Mouse (Mus musculus) CH12.LX (cell line): ENCODE measurements around the gene Alyref. TPM values are rescaled to one million over a fixed set of nuclear protein-coding genes. Genes with fewer than 3 reads are reported as not detected.
A peak's percentile ranks its signal among the peaks of the same experiment; 100 is the strongest.

ENCODE experiments used
- DNase-seq: peaks from one replicate; pipeline ENCODE4 v3.0.0-alpha.2; 2013; ENCODE audit errors: extremely low read depth
- H3K27ac ChIP-seq: 2 replicates; pipeline ENCODE4 v1.5.1; 2012; ENCODE audit warnings: low read depth, mild to moderate bottlenecking, control low read depth, moderate library complexity; ENCODE audit not compliant: insufficient read depth
- H3K27me3 ChIP-seq: replicated peaks from 2 replicates; pipeline ENCODE3; 2012; ENCODE audit warnings: inconsistent platforms
- H3K36me3 ChIP-seq, 2 experiments: replicated peaks in 1 of 2; 2 replicates each; pipeline versions ENCODE3 to v1.6.1; 2012; ENCODE audit warnings: inconsistent platforms in 1 of 2, low read length in 1 of 2, mild to moderate bottlenecking in 1 of 2, mixed read lengths in 1 of 2, moderate library complexity in 1 of 2; ENCODE audit not compliant: control insufficient read depth in 1 of 2, insufficient read depth in 1 of 2
- H3K4me1 ChIP-seq, 2 experiments: 2 replicates each; pipeline ENCODE4 v1.6.1; 2012; ENCODE audit warnings: inconsistent platforms in 1 of 2, moderate library complexity in 1 of 2; ENCODE audit not compliant: insufficient read depth in 2 of 2, control insufficient read depth in 1 of 2
- H3K4me2 ChIP-seq: 2 replicates; pipeline ENCODE4 v1.6.1; 2012; ENCODE audit warnings: low read depth, mild to moderate bottlenecking, control low read depth; ENCODE audit not compliant: poor library complexity, insufficient read depth, severe bottlenecking
- H3K4me3 ChIP-seq, 3 experiments: fragments of 150-350 bp in 1 of 3; sonication (generic) in 1 of 3; replicated peaks in 1 of 3; 2 replicates each; pipeline versions ENCODE3 to v1.5.1; 2011 to 2012; ENCODE audit warnings: low read depth in 2 of 3, low read length in 2 of 3, mild to moderate bottlenecking in 2 of 3, moderate library complexity in 2 of 3, control low read depth in 1 of 3, improper control_type of control experiment in 1 of 3, inconsistent platforms in 1 of 3, mixed read lengths in 1 of 3; ENCODE audit not compliant: poor library complexity in 1 of 3
- H3K79me2 ChIP-seq: replicated peaks from 2 replicates; pipeline ENCODE4 v1.6.1; 2012; ENCODE audit warnings: mild to moderate bottlenecking, moderate library complexity; ENCODE audit not compliant: control insufficient read depth, poor library complexity, insufficient read depth, severe bottlenecking; ENCODE audit errors: extremely low read depth
- H3K9ac ChIP-seq: 2 replicates; pipeline ENCODE4 v1.6.1; 2012; ENCODE audit warnings: low read depth, mild to moderate bottlenecking, control low read depth, moderate library complexity; ENCODE audit not compliant: insufficient read depth
- H3K9me3 ChIP-seq: replicated peaks from 2 replicates; pipeline ENCODE3; 2012; ENCODE audit warnings: low read length, inconsistent platforms, mixed read lengths
- BHLHE40 ChIP-seq: IDR thresholded peaks from 2 replicates; pipeline ENCODE4 v1.6.1; 2011; ENCODE audit warnings: mild to moderate bottlenecking, low read depth, low read length, improper control_type of control experiment
- CHD1 ChIP-seq: IDR thresholded peaks from 2 replicates; pipeline ENCODE4 v1.6.1; 2012; ENCODE audit warnings: low read depth, low read length, improper control_type of control experiment, inconsistent platforms
- CTCF ChIP-seq, 2 experiments: IDR thresholded peaks in 1 of 2; conservative IDR thresholded peaks in 1 of 2; 2 replicates each; pipeline ENCODE4 v1.5.1; 2011 to 2012; ENCODE audit warnings: low read depth in 2 of 2, low read length in 2 of 2, improper control_type of control experiment in 1 of 2, inconsistent platforms in 1 of 2, mild to moderate bottlenecking in 1 of 2, moderate library complexity in 1 of 2
- ELF1 ChIP-seq: IDR thresholded peaks from 2 replicates; pipeline ENCODE4 v1.6.1; 2014; ENCODE audit warnings: low read depth, mild to moderate bottlenecking, inconsistent platforms, low read length, improper control_type of control experiment
- GABPA ChIP-seq: IDR thresholded peaks from 2 replicates; pipeline ENCODE4 v1.6.1; 2012; ENCODE audit warnings: low read depth, low read length, improper control_type of control experiment, inconsistent platforms; ENCODE audit not compliant: insufficient replicate concordance
- HCFC1 ChIP-seq: IDR thresholded peaks from 2 replicates; pipeline ENCODE4 v1.6.1; 2012; ENCODE audit warnings: low read depth, mild to moderate bottlenecking, inconsistent platforms, low read length, improper control_type of control experiment
- IRF4 ChIP-seq: IDR thresholded peaks from 2 replicates; pipeline ENCODE4 v1.6.1; 2014; ENCODE audit warnings: low read depth, mild to moderate bottlenecking, inconsistent platforms, low read length, improper control_type of control experiment
- JUN ChIP-seq: IDR thresholded peaks from 2 replicates; pipeline ENCODE4 v1.6.1; 2011; ENCODE audit warnings: low read depth, mild to moderate bottlenecking, low read length, improper control_type of control experiment, moderate library complexity; ENCODE audit not compliant: insufficient read depth
- JUND ChIP-seq: conservative IDR thresholded peaks from 2 replicates; pipeline ENCODE4 v1.6.1; 2011; ENCODE audit warnings: low read depth, low read length, improper control_type of control experiment
- KAT2A ChIP-seq: IDR thresholded peaks from 2 replicates; pipeline ENCODE4 v1.6.1; 2012; ENCODE audit warnings: low read length, improper control_type of control experiment, inconsistent platforms; ENCODE audit not compliant: insufficient replicate concordance
- MAZ ChIP-seq: IDR thresholded peaks from 2 replicates; pipeline ENCODE4 v1.6.1; 2012; ENCODE audit warnings: low read depth, mild to moderate bottlenecking, inconsistent platforms, low read length, improper control_type of control experiment, moderate library complexity
- MEF2A ChIP-seq: IDR thresholded peaks from 2 replicates; pipeline ENCODE4 v1.6.1; 2014; ENCODE audit warnings: low read depth, mild to moderate bottlenecking, inconsistent platforms, low read length, improper control_type of control experiment, borderline replicate concordance
- PAX5 ChIP-seq: IDR thresholded peaks from 2 replicates; pipeline ENCODE4 v1.6.1; 2012; ENCODE audit warnings: low read length, inconsistent platforms, mixed read lengths
- POLR2A ChIP-seq: IDR thresholded peaks from 2 replicates; pipeline ENCODE4 v1.6.1; 2011; ENCODE audit warnings: low read depth, mild to moderate bottlenecking, improper control_type of control experiment, low read length
- POLR2AphosphoS2 ChIP-seq: IDR thresholded peaks from 2 replicates; pipeline ENCODE4 v1.6.1; 2011; ENCODE audit warnings: low read depth, low read length, improper control_type of control experiment
- RAD21 ChIP-seq: IDR thresholded peaks from 2 replicates; pipeline ENCODE4 v1.6.1; 2011; ENCODE audit warnings: low read depth, mild to moderate bottlenecking, low read length, improper control_type of control experiment, moderate library complexity
- SIN3A ChIP-seq: IDR thresholded peaks from 2 replicates; pipeline ENCODE4 v1.6.1; 2012; ENCODE audit warnings: low read length, improper control_type of control experiment, inconsistent platforms
- SMC3 ChIP-seq: IDR thresholded peaks from 2 replicates; pipeline ENCODE4 v1.6.1; 2011; ENCODE audit warnings: low read depth, low read length, improper control_type of control experiment
- TBP ChIP-seq: conservative IDR thresholded peaks from 2 replicates; pipeline ENCODE4 v1.6.1; 2011; ENCODE audit warnings: low read depth, low read length, improper control_type of control experiment
- UBTF ChIP-seq: IDR thresholded peaks from 2 replicates; pipeline ENCODE4 v1.6.1; 2012; ENCODE audit warnings: low read depth, mild to moderate bottlenecking, inconsistent platforms, low read length, improper control_type of control experiment, moderate library complexity
- ZMIZ1 ChIP-seq: IDR thresholded peaks from 2 replicates; pipeline ENCODE4 v1.6.1; 2012; ENCODE audit warnings: low read depth, mild to moderate bottlenecking, inconsistent platforms, low read length, improper control_type of control experiment
- dilution Hi-C: fragments of 300-500 bp; cut with MboI; formaldehyde crosslinking; loops from 2 replicates; pipeline ENCODE4 v1.14.3; 2020; ENCODE audit warnings: low sequenced_read_pairs; ENCODE audit not compliant: extremely low pct_unique_long_range_greater_than_20kb, extremely low pct_ligation_motif_present
- in situ Hi-C: fragments of 300-500 bp; cut with MboI; formaldehyde crosslinking; loops from 3 replicates; pipeline ENCODE4 v1.14.3; 2019; ENCODE audit warnings: low sequenced_read_pairs, low pct_ligation_motif_present, low pct_unique_long_range_greater_than_20kb, mixed read lengths
- polyA plus RNA-seq: library from polyadenylated mRNA; unstranded; fragments of >175 nt; gene quantifications from 2 replicates; pipeline ENCODE4 v1.2.1, GENCODE M21; 2012; ENCODE audit warnings: low read depth; ENCODE audit not compliant: insufficient read length
- total RNA-seq, 2 experiments: library from RNA; depleted of rRNA; stranded (reverse); fragments of 300-350 nt in 1 of 2; fragments of >200 nt in 1 of 2; gene quantifications; 2 replicates each; pipeline ENCODE4 v1.2.3; 2012 to 2014

Gene Alyref
- total and polyA plus RNA-seq, 3 experiments = 358 to 582 (median 451) TPM

GRCm38 (mm10) chr11:120629341-120629730, 31.2 kb upstream of the Alyref start:
- in situ Hi-C loops = loop anchor here (10.0 kb wide), 1 partner anchor 55 kb away; no protein-coding TSS in a partner anchor
- dilution Hi-C loops = no loop called here
- peak overlapping the region; percentile 74 for H3K27ac ChIP-seq
- H3K36me3 ChIP-seq = peaks cover 22 to 34% of the 10 kb centered on the region in 2 experiments
- peaks cover 42 to 72% of the 10 kb centered on the region in 2 experiments for H3K4me1 ChIP-seq
- H3K4me2 ChIP-seq = peak overlapping the region; percentile 87
- TF ChIP-seq ELF1 = no peak
- peak; percentile 34; the same call in 1 of the 2 replicates for TF ChIP-seq POLR2A
- no peak for TF ChIP-seq GABPA
- H3K4me3 ChIP-seq = peak overlapping the region in 2 of 3 experiments; percentile 23 to 74
- H3K9ac ChIP-seq = peak overlapping the region; percentile 96
- no peaks in the 10 kb centered on the region for H3K9me3 ChIP-seq
- DNase-seq = no peak
- peaks cover 42% of the 10 kb centered on the region for H3K79me2 ChIP-seq
- no peaks in the 10 kb centered on the region for H3K27me3 ChIP-seq

DNA sequence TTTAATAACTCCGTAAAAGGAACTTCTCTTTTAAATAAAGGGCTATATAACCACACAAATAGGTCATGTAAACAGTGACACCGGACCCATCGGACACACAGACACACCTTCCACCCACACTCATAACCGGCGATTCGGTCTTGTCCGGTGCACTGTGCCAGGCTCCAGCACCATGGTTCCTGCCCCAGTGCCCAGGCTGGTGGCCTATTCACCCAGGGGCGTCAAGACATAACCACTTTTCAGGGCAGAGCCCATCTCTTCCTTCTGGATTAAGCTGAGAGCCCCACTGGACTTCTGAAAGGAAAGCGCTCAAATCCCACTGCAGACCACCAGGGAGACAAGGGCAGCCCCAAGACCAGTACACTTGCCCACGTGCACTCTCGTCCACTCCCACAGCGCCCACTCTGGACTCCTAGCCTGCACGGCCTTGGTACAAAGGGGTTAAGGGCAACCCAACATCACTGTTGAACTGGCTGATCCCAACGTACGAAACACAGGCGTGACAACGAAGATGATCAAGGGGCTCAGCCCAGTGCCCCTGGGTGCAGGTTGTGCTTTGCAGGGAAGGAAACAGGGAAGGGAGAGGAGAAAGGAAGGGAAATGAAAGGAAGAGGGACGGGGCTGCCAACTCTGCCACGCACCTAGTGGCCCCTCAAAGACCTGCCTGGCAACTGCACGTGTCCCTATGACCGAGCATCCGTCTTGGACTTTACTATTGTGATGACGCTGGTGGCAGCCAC, 30.6 kb upstream of the Alyref start:
- Histone ChIP-seq H3K4me1 (peaks cover 42 to 71% of the 10 kb centered on the region in 2 experiments), H3K9ac (peak overlapping the region; percentile 22; the same call in 1 of the 2 replicates), H3K4me2 (peak overlapping the region; percentile 33), H3K27me3 (no peaks in the 10 kb centered on the region), H3K27ac (peak overlapping the region; percentile 34), H3K4me3 (peak overlapping the region; percentile 23 to 74 (median 35)), H3K79me2 (peaks cover 47% of the 10 kb centered on the region), H3K9me3 (no peaks in the 10 kb centered on the region), H3K36me3 (peaks cover 22 to 36% of the 10 kb centered on the region in 2 experiments)
- no peak for DNase-seq
- dilution Hi-C loops = no loop called here
- in situ Hi-C loops = loop anchor here (10.0 kb wide), 1 partner anchor 56 kb away; no protein-coding TSS in a partner anchor
- TF ChIP-seq POLR2AphosphoS2 (0 out of 2 replicates have a peak, but pooled peaks have one; percentile 35), MEF2A (no peak)

DNA sequence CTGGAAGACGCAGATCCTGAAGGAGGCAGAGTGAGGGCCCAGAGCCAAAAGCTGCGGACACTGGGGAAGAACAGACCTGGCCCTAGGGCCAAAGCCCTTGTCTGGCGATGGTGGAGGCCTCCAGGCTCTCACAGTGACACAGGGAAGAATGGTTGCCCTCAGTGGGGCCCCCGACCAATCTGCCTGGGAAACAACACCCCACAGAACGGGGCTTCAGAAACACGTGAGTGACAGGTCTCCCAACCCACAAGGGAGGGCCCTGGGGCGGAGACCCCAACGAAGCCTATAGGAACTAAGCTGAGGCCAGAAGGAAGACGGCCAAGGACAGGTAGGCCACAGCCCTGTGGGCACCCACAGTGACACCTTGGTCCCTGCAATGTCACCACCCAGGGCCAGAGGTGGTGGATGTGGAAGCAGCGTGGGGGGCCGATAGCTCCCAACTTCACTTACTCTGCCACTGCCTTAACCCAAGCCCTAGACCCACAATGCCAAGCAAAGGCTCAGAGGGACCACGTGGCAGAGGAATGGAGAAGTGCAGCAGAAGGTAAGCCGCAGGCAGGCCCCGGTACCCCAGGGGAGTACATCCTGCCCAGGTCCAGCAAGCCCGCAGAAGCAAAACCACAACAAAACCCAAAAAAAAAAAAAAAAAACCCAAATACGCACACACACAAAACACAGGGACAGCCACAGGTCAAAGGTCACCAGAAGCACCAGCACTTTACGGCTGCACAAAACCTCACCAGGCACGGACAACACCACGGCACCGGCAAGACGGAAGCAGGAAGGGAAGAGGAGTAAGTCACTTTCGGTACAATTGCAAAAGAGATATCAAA, 29.5 kb upstream of the Alyref start:
- Histone ChIP-seq H3K9me3 (no peaks in the 10 kb centered on the region), H3K27ac (peak overlapping the region; percentile 75), H3K36me3 (peaks cover 31 to 47% of the 10 kb centered on the region in 2 experiments), H3K4me2 (peak overlapping the region; percentile 37), H3K27me3 (no peaks in the 10 kb centered on the region), H3K9ac (peak overlapping the region; percentile 16; the same call in 1 of the 2 replicates), H3K4me3 (peak overlapping the region; percentile 23 to 74 (median 35)), H3K4me1 (peaks cover 42 to 80% of the 10 kb centered on the region in 2 experiments), H3K79me2 (peaks cover 57% of the 10 kb centered on the region)
- DNase-seq = peak; percentile 94
- in situ Hi-C loops = loop anchor here (10.0 kb wide), 1 partner anchor 57 kb away; no protein-coding TSS in a partner anchor
- dilution Hi-C loops = no loop called here
- TF ChIP-seq SIN3A (peak; percentile 82), POLR2AphosphoS2 (no peak), KAT2A (peak; percentile 74; the same call in 1 of the 2 replicates), JUND (no peak), HCFC1 (peak; percentile 79), JUN (no peak), SMC3 (no peak), RAD21 (no peak), UBTF (no peak), CTCF (conservative IDR thresholded peaks at IDR 0.05 in 1 of 2, IDR thresholded peaks at IDR 0.05 in 1 of 2; ENCODE audit: low read depth in 2 of 2, low read length in 2 of 2) (no peak), ZMIZ1 (peak; percentile 56), GABPA (no peak), TBP (0 out of 2 replicates have a peak, but pooled peaks have one; percentile 29), PAX5 (no peak), BHLHE40 (peak; percentile 79), MAZ (no peak), CHD1 (no peak), IRF4 (peak; percentile 63)
